8 mouse cellular contexts compared by ENCODE assay signal in genomic region chr8:71568387-71568937, GRCm38 (mm10). TPM values are rescaled to one million over a fixed set of nuclear protein-coding genes. Genes with fewer than 3 reads are reported as not detected.
DNase-seq lines count a peak whose midpoint lies in the region; ATAC-seq and TF ChIP-seq lines count a peak whose summit lies in the region.

Slc27a1 (plus strand) TSS chr8:71568882.

- WGBS in forebrain, embryonic 14.5 days = 11% methylated on average over 13 of the region's 13 CpGs
- WGBS in lung, embryonic 14.5 days = 11% methylated on average over 13 of the region's 13 CpGs

- H3K4me3 ChIP-seq in ES-E14 (ENCODE audit: insufficient read depth in 1 of 2, low read depth in 1 of 2, low read length in 2 of 2, poor library complexity in 1 of 2, severe bottlenecking in 1 of 2) = peak within 1 kb of the TSS; percentile 76 to 98
- peak within 1 kb of the TSS; percentile 64 for H3K4me3 ChIP-seq in forebrain, embryonic 14.5 days (ENCODE audit: low read depth, low read length)
- peak within 1 kb of the TSS; percentile 52 for H3K4me3 ChIP-seq in lung, embryonic 14.5 days (ENCODE audit: low read depth, low read length)

- in situ Hi-C loops in ES-E14 (cut with MboI; ENCODE audit: low sequenced_read_pairs in 2 of 2, unreplicated experiment in 2 of 2) = no loop called here

- no peaks in the 10 kb centered on the region for H3K36me3 ChIP-seq in ES-E14 (ENCODE audit: control insufficient read depth, insufficient read depth, low read length, poor library complexity, severe bottlenecking)
- H3K36me3 ChIP-seq in forebrain, embryonic 14.5 days (ENCODE audit: control insufficient read depth, insufficient read depth, low read length) = no peaks in the 10 kb centered on the region
- H3K36me3 ChIP-seq in lung, embryonic 14.5 days (ENCODE audit: insufficient read depth) = no peaks in the 10 kb centered on the region

- intact Hi-C loops in heart, postnatal 36 days (cut with DNase I) = no loop called here

- TF ChIP-seq CTCF in lung, embryonic 14.5 days (IDR thresholded peaks at IDR 0.05; ENCODE audit: low read depth) = no peak

- H3K9me3 ChIP-seq in ES-E14 (ENCODE audit: control insufficient read depth, insufficient read depth, low read depth, low read length) = no peaks in the 10 kb centered on the region
- H3K9me3 ChIP-seq in forebrain, embryonic 14.5 days (replicated peaks; ENCODE audit: control insufficient read depth, low read length) = no peaks in the 10 kb centered on the region
- no peaks in the 10 kb centered on the region for H3K9me3 ChIP-seq in lung, embryonic 14.5 days (ENCODE audit: low read depth, low read length)

- H3K27ac ChIP-seq in ES-E14 (ENCODE audit: insufficient read depth, low read depth, low read length, poor library complexity, severe bottlenecking) = peak within 1 kb of the TSS; percentile 92
- H3K27ac ChIP-seq in forebrain, embryonic 14.5 days (ENCODE audit: low read depth, low read length) = peak within 1 kb of the TSS; percentile 79
- peak within 1 kb of the TSS; percentile 83 for H3K27ac ChIP-seq in lung, embryonic 14.5 days (ENCODE audit: low read depth)

- ATAC-seq in forebrain, embryonic 14.5 days = no peak
- ATAC-seq in lung, embryonic 14.5 days (ENCODE audit: insufficient read depth) = no peak

- H3K4me1 ChIP-seq in ES-E14 (ENCODE audit: control insufficient read depth in 2 of 2, insufficient read depth in 2 of 2, low read length in 2 of 2, poor library complexity in 1 of 2) = peaks cover 0 to 19% of the 10 kb centered on the region in 2 experiments; a peak in 2 of 4 replicates
- peaks cover 23% of the 10 kb centered on the region for H3K4me1 ChIP-seq in forebrain, embryonic 14.5 days (ENCODE audit: control insufficient read depth, insufficient read depth, low read length)
- peaks cover 7% of the 10 kb centered on the region; the same call in 1 of the 2 replicates for H3K4me1 ChIP-seq in lung, embryonic 14.5 days (ENCODE audit: insufficient read depth)

- peak within 1 kb of the TSS; percentile 81 for H3K4me2 ChIP-seq in forebrain, embryonic 14.5 days (ENCODE audit: low read length)
- peak within 1 kb of the TSS; percentile 80 for H3K4me2 ChIP-seq in lung, embryonic 14.5 days

- DNase-seq in ES-E14 (ENCODE audit: low read depth, low spot score) = no peak
- peak; percentile 45 to 71 for DNase-seq in adrenal gland, postnatal 4 days (ENCODE audit: low spot score in 2 of 2)
- DNase-seq in forebrain, embryonic 14.5 days (ENCODE audit: low spot score) = peak; percentile 77
- DNase-seq in heart, postnatal 36 days = peak; percentile 82 to 86
- peak; percentile 50 to 76 for DNase-seq in layer of hippocampus, adult 18-20 months (ENCODE audit: low spot score in 2 of 2)
- peak; percentile 57 for DNase-seq in lung, embryonic 14.5 days
- peak; percentile 91 for DNase-seq in ovary, postnatal 36 days (ENCODE audit: low spot score)
- no peak for DNase-seq in embryo, embryonic 9.5 days (ENCODE audit: extremely low spot score)

- H3K9ac ChIP-seq in ES-E14 (ENCODE audit: insufficient read depth, low read depth, low read length, poor library complexity, severe bottlenecking) = peak within 1 kb of the TSS; percentile 89
- peak within 1 kb of the TSS; percentile 75 for H3K9ac ChIP-seq in forebrain, embryonic 14.5 days (ENCODE audit: low read length)
- peak within 1 kb of the TSS; percentile 31 for H3K9ac ChIP-seq in lung, embryonic 14.5 days

- no peaks in the 10 kb centered on the region for H3K27me3 ChIP-seq in forebrain, embryonic 14.5 days (replicated peaks; ENCODE audit: control insufficient read depth, insufficient read depth, low read length)
- H3K27me3 ChIP-seq in lung, embryonic 14.5 days (ENCODE audit: insufficient read depth, low read length) = 0 out of 2 replicates have a peak, but pooled peaks cover 6% of the 10 kb centered on the region

TF ChIP-seq in ES-E14, 5 proteins besides CTCF, POLR2A, EP300 and RAD21:
- TF ChIP-seq MAFK (IDR thresholded peaks at IDR 0.05; ENCODE audit: insufficient read depth, low read depth, low read length) (no peak), ZC3H11A (IDR thresholded peaks at IDR 0.05; ENCODE audit: borderline replicate concordance, low read depth, low read length) (no peak), CHD2 (IDR thresholded peaks at IDR 0.05; ENCODE audit: low read depth, low read length) (no peak), ZNF384 (IDR thresholded peaks at IDR 0.05; ENCODE audit: low read depth, low read length) (no peak), HCFC1 (IDR thresholded peaks at IDR 0.05; ENCODE audit: borderline replicate concordance, insufficient read depth, low read length) (no peak)

RNA-seq across cellular contexts. Expression of gene Slc27a1, which starts in this region (rescaled TPM):
- 24.5 and 45.9 TPM in 2 replicates for total RNA-seq in ES-E14 (2012; rRNA removed)
- 100 to 1,000 TPM; 110 to 111 TPM for total RNA-seq in adrenal gland, postnatal 4 days (2021)
- 25.8 and 31.5 TPM in 2 replicates for polyA plus RNA-seq in forebrain, embryonic 14.5 days (2014; fragmentation: Nextera tagmentation; extraction: Ambion mirVana)
- 100 to 1,000 TPM; 171 to 223 TPM for total RNA-seq in heart, postnatal 36 days (2021)
- total RNA-seq in layer of hippocampus, adult 18-20 months (2021) = 100 to 1,000 TPM; 105 to 126 TPM
- polyA plus RNA-seq in lung, embryonic 14.5 days (2014; fragmentation: Nextera tagmentation; extraction: Ambion mirVana) = 18.5 and 19.9 TPM in 2 replicates

Comparison
In these comparisons a context has a peak if more than half of its experiments do, and no peak if none do; other contexts are left out.
1. DNase-seq: peak in adrenal gland, postnatal 4 days (2 of 2), forebrain, embryonic 14.5 days (single experiment), heart, postnatal 36 days (2 of 2), layer of hippocampus, adult 18-20 months (2 of 2), lung, embryonic 14.5 days (single experiment) and ovary, postnatal 36 days (single experiment); none in ES-E14 (single experiment) and embryo, embryonic 9.5 days (single experiment).
2. H3K9ac ChIP-seq: peak in every context shown above with its lines; median percentile 89 in ES-E14; 75 in forebrain, embryonic 14.5 days; 31 in lung, embryonic 14.5 days.
3. Peak in every context shown above with its lines, with median percentiles within 50 percentile points of each other: H3K27ac ChIP-seq and H3K4me3 ChIP-seq.